Mouse (Mus musculus) left cerebral cortex, adult 2 months (tissue): ENCODE measurements around the gene Adk. TPM values are rescaled to one million over a fixed set of nuclear protein-coding genes. Genes with fewer than 3 reads are reported as not detected.
A peak's percentile ranks its signal among the peaks of the same experiment; 100 is the strongest.

ENCODE experiments used
- DNase-seq, 2 experiments: peaks; one replicate each; pipeline ENCODE4 v3.0.0; 2021 to 2022; ENCODE audit warnings: low spot score in 2 of 2, mixed read lengths in 1 of 2; ENCODE audit errors: extremely low spot score in 1 of 2
- H3K27ac ChIP-seq: fragments of 200-600 bp; 2 replicates; pipeline ENCODE4 v1.8.1; 2022
- H3K4me3 ChIP-seq: fragments of 200-600 bp; 2 replicates; pipeline ENCODE4 v1.8.1; 2022
- CTCF ChIP-seq: fragments of 200-600 bp; IDR thresholded peaks from 2 replicates; pipeline ENCODE4 v1.8.1; 2022; ENCODE audit warnings: antibody characterized with exemption, mild to moderate bottlenecking, moderate library complexity
- intact Hi-C: fragments of 180-260 bp; cut with DNase I; formaldehyde crosslinking; loops from one replicate; pipeline ENCODE4 v1.15.1; 2025
- total RNA-seq, 2 experiments: library from RNA; stranded (reverse); gene quantifications; 2 replicates each; pipeline ENCODE4 v1.2.3; 2021

Gene Adk
- total RNA-seq, 2 experiments from 2014 or later, result 59.5 to 69.6 TPM

DNA sequence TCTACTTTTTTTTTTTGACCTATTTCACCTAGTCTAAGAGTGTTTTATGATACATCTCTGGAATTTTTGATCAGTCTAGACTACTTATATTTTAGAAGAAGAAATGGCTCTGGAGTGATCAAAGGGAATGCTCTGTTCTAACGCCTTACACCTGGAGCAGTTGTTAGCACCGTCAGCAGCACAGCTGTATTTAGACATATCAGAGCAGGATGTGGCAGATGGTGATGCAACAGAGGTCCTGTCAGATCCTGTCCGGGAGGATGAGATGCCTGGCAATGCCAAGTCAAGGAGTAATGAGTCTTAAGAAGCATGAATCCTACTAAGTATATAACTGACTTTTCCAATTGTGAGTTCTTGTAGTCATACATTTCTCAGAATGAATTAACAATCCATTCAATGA lies 128.7 kb downstream of the Adk start:
- intact Hi-C loops, result no loop called here
- no peak overlapping the region for H3K27ac ChIP-seq
- TF ChIP-seq CTCF, result no peak
- DNase-seq, result no peak
- no peak overlapping the region for H3K4me3 ChIP-seq

DNA sequence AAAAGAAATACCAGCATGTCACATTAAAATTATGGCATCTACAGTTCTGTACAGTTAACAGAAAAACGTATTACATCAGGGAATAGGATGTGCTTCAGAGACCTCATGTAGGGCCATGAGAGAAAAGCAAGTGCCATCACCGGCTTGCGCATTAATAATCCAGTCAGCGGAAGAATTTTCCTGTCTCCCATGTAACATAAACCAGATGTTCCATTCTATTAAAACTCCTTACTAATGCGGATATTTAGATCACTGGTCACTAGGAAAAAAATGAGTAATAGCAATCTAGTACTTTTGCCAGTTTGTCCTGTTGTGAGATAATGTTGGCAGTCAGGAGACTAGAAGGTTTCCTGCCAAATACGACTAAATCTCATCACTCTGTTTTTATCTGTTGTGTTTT lies 139.6 kb downstream of the Adk start:
- no peak overlapping the region for H3K27ac ChIP-seq
- no peak for TF ChIP-seq CTCF
- intact Hi-C loops, result no loop called here
- no peak overlapping the region for H3K4me3 ChIP-seq
- no peak for DNase-seq

DNA sequence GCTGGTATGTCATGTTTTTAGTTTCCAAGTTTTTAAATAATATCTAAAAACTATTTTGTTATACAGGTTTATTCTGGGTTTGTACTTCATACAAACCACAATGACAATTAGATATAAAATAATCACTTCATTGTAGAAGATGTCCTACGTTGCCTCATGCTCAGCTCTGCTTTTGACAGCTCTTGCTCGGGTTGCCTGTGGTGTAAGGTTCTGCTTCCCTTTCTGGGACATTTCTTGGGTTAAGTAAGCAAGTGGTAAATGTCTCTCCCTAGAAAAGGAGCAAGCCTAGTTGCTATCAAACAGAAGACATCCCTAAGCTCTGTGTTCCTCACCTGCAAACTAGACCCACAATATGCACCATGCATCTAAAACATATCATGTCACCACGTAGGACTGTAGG lies 140.4 kb downstream of the Adk start:
- no peak overlapping the region for H3K4me3 ChIP-seq

DNA sequence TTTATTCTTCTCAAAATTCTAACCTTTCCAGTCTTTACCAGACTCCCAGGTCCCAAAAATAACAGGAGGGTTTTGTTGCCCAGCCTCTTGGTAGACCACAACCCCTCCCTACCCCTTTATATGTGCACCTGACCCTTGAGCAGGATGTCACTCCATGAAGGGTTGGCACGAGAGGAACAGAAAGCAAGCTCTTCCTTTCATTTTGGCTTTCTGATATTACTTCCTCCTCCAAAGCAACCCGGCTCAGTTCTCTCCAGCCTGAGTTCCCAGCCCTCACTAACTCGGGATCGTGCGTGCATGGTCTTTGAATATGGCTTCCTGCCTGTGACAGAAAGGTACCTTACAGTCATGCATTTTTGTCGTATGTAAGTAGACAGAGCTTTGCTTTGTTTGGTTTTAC lies 142.0 kb downstream of the Adk start:
- H3K4me3 ChIP-seq, result no peak overlapping the region
- no peak overlapping the region for H3K27ac ChIP-seq
- TF ChIP-seq CTCF, result no peak
- intact Hi-C loops, result no loop called here
- DNase-seq, result no peak

More for the DNA sequence above, 140.4 kb downstream of the Adk start:
- no peak for TF ChIP-seq CTCF
- H3K27ac ChIP-seq, result no peak overlapping the region
- intact Hi-C loops, result no loop called here
- no peak for DNase-seq

DNA sequence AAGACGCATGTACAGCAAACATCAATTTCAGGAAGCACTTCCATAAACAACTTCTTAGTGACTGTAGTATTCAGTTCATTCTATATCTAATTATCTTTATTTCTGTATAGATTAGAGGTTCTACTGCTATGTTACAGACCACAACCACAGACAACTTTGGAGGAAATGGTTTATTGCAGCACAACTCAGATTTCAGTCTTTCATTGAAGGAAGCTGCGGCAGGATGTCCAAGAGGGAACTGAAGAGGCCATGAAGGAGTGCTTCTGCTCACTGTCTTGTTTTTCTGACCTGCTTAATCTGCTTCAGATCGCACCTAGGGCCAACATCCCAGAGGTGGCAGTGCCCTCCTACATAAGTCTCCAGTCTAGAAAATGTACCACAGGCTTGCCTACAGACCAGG lies 148.5 kb downstream of the Adk start:
- Histone ChIP-seq H3K27ac (no peak overlapping the region), H3K4me3 (no peak overlapping the region)
- DNase-seq, result no peak
- intact Hi-C loops, result no loop called here
- TF ChIP-seq CTCF, result no peak

DNA sequence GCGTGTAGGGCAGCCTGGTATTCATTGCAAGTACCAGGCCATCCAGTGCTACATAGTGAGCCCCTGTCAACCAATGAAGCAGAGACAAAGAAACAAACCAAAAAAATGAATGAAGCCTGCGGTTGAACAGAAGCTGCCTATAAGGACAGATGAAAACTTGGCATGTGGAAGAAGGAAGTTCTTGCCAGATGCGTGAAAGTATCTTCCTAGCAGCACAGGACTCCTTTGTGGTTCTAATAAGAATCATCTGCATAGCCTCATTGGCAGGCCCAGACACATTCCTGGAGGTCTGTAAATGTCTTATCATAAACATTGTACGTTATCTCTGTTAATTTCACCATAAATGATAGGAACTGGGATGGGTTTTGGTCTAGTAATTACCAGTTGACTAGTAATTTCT lies 154.1 kb downstream of the Adk start:
- intact Hi-C loops, result no loop called here
- Histone ChIP-seq H3K27ac (no peak overlapping the region), H3K4me3 (no peak overlapping the region)
- DNase-seq, result no peak
- TF ChIP-seq CTCF, result no peak

DNA sequence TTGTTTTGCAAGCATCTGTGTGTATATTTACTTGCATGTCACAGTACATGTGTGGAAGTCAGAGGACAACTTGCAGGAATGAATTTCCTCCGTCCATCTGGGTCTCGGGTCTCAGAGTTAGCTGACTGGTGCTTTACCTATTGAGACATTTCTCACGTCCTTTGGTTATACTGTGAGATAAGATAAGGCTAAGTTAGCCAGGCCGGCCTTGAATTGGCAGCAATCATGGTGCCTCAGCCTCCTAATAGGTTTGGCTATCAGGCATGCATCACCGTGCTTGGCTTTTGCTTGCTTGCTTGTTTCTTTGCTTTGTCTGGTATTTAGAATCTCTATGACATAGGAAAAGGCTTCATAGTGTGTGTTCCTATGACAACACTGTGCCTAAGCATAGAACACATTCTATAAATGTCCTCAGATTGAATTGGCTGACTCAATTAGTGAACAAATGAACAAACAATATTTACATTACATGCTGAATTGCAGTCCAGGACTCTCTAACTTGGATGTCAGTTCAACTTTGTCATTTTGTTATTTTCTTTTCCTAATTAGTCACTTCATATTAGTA lies 169.3 kb downstream of the Adk start:
- no peak for TF ChIP-seq CTCF
- H3K4me3 ChIP-seq, result no peak overlapping the region
- DNase-seq, result peak in 1 of 2 experiments; percentile 16
- peak overlapping the region; percentile 83 for H3K27ac ChIP-seq
- intact Hi-C loops, result no loop called here

DNA sequence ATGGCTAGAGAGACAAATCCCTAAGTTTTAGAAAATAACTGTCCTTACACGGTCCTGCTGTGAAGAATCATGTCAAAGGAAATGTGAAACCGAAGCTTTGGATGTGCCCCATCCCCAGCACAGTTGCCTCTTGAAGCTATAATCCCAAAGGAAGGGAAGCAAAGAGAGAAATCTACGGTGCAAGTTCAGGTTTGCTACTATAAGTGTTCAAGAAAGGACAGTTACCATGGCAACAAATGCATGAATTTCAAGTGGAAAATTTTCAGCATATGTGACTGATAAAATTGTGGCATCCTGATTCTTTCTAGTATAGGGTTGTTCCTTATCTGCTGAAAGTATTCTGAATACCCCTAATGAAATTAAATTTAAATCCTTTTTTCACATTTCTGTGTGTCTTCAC lies 169.8 kb downstream of the Adk start:
- H3K4me3 ChIP-seq, result no peak overlapping the region
- no peak for TF ChIP-seq CTCF
- DNase-seq, result no peak
- peak overlapping the region; percentile 83 for H3K27ac ChIP-seq
- intact Hi-C loops, result no loop called here

DNA sequence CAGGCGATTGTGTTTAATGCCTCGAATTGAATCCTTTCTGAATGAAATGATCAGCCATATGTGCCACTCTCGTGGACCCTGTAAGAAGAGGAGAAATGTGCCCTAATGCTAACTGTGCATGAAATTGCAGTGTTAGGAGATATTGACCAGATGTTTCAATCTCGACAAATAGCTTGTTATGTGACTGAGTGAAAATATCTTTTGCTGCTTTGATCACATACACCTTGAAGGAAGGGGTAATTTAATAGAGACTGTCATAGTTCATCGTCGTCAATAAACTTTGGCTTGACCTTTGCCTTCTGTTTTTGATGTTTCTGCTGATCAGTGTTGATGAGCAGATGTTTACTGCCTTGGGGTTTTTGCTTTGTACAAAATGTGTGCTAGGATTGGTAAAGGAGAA lies 171.1 kb downstream of the Adk start:
- H3K4me3 ChIP-seq, result no peak overlapping the region
- no peak overlapping the region for H3K27ac ChIP-seq
- no peak for DNase-seq
- intact Hi-C loops, result no loop called here
- no peak for TF ChIP-seq CTCF

DNA sequence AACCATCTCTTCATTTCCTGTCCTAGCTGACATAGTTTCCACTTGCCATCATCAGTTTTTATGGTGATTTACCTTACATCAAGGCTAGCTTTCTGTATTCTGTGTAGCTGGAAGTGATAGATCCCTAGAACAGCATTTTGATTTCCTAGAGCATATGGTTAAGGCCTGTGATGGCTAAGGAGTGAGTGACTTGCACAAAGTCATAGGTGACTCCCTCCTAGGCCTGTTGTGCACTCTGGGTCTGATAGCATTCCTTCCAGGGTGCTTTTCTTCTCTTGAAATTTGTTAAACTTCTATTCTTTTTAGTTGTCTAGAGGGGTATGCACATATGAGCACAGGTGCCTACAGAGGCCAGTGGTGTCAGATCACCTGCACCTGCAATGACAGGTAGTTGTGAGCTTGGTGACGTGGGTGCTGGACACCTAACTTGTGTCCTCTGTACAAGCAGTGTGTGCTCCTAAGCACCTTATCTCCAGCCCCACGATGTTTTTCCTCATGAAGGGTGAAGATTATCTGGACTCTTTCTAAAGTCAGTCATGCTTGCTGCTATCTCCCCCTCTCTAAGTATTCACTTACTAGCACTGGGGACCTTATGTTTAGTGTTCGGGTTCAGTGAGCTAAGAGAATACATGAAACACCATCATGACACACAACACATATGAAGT lies 171.7 kb downstream of the Adk start:
- TF ChIP-seq CTCF, result no peak
- H3K4me3 ChIP-seq, result no peak overlapping the region
- intact Hi-C loops, result no loop called here
- no peak for DNase-seq
- no peak overlapping the region for H3K27ac ChIP-seq

DNA sequence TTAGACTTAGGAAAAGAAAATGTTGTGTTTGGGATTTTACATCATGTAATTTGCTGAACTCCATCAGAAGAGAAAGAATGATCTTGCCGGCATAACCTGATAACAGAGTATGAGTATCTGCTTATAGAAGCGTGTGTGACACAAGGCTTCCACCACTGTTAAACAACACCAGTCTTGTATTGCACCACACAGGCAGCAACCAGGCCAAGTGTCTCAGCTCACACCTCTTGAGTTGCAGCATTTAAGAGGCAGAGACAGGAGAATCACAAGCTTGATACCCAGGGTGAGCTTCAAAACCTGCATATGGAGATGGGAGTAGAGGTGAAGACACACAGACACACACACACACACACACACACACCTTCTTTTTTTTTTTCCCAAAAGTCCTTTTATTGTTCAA lies 184.7 kb downstream of the Adk start:
- Histone ChIP-seq H3K4me3 (no peak overlapping the region), H3K27ac (no peak overlapping the region)
- no peak for DNase-seq
- no peak for TF ChIP-seq CTCF
- intact Hi-C loops, result no loop called here

DNA sequence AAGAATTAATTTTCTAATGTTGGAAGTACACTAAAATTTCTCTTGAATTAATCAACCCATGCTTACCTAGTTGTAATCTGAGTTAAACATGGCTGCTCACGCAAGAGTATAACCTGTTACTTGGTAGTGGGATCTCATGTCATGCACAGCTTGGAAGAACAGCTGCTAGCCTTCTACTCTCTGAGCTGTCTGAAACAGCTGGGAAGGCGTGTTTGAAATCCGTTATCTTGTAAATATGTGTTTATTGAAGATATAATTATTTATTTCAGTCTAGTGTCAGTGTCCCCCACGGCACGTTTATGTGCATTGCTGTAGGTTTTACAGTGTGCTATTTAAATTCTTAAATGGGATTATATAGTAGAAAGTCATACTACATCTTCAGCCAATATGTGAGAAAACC lies 188.7 kb downstream of the Adk start:
- DNase-seq, result no peak
- intact Hi-C loops, result no loop called here
- TF ChIP-seq CTCF, result no peak
- Histone ChIP-seq H3K27ac (no peak overlapping the region), H3K4me3 (no peak overlapping the region)

DNA sequence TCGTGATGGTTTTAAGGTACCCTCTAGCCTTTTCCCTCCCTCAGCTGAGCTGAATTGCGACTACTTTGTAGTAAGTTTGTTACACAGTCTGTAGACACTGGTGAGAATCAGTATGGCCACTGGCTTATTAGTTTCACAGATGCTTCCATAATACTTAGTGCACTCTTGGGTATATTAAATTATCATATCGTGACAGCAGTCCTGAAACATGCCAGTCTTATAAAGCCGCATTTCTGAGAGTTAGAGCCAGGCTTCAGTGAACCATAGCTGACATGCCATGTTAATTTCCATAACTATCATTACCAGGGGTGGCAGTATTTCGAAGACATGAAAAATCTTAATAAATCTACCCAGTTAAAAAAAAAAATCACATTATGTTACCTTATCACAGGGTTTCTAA lies 199.0 kb downstream of the Adk start:
- Histone ChIP-seq H3K27ac (no peak overlapping the region), H3K4me3 (no peak overlapping the region)
- intact Hi-C loops, result no loop called here
- TF ChIP-seq CTCF, result no peak
- no peak for DNase-seq
